Mouse (Mus musculus) embryo, embryonic 11.5 days (tissue): ENCODE data around the gene Rex1bd.

Experiments used
- DNase-seq: peaks from one replicate; pipeline ENCODE4 v3.0.0-alpha.2; 2012; ENCODE audit warnings: low read depth, low spot score

The Rex1bd gene

GRCm38 (mm10) chr8:70502540-70502939 lies 4.0 kb downstream of the Rex1bd start:
- no peak for DNase-seq

GRCm38 (mm10) chr8:70501820-70502529 lies 4.6 kb downstream of the Rex1bd start:
- no peak for DNase-seq

GRCm38 (mm10) chr8:70500386-70501301 lies 5.9 kb downstream of the Rex1bd start:
- DNase-seq: no peak

GRCm38 (mm10) chr8:70495771-70496062 lies 10.8 kb downstream of the Rex1bd start:
- DNase-seq: no peak

GRCm38 (mm10) chr8:70495001-70495770 lies 11.4 kb downstream of the Rex1bd start:
- no peak for DNase-seq

- DNase-seq: no peak
Observed at GRCm38 (mm10) chr8:70494416-70494945, 12.1 kb downstream of the Rex1bd start.

GRCm38 (mm10) chr8:70493692-70494415 lies 12.7 kb downstream of the Rex1bd start:
- DNase-seq: no peak

- DNase-seq: no peak
Observed at GRCm38 (mm10) chr8:70492664-70493640, 13.6 kb downstream of the Rex1bd start, which contains the start of gene Crlf1. Gene Crlf1 (plus strand): TSS chr8:70493158.

GRCm38 (mm10) chr8:70490880-70491495 lies 15.6 kb downstream of the Rex1bd start:
- no peak for DNase-seq

- DNase-seq: no peak
Observed at GRCm38 (mm10) chr8:70490061-70490879, 16.3 kb downstream of the Rex1bd start.

- DNase-seq: no peak
Observed at GRCm38 (mm10) chr8:70489576-70489975, 17.0 kb downstream of the Rex1bd start.

- DNase-seq: no peak
Observed at GRCm38 (mm10) chr8:70488931-70489470, 17.6 kb downstream of the Rex1bd start.

- DNase-seq: no peak
Observed at GRCm38 (mm10) chr8:70487993-70488796, 18.4 kb downstream of the Rex1bd start.

- DNase-seq: no peak
Observed at GRCm38 (mm10) chr8:70486941-70487520, 19.5 kb downstream of the Rex1bd start, which contains the start of gene Tmem59l. Gene Tmem59l (minus strand): TSS chr8:70487358.

GRCm38 (mm10) chr8:70486191-70486681 lies 20.3 kb downstream of the Rex1bd start:
- DNase-seq: no peak

- no peak for DNase-seq
Observed at GRCm38 (mm10) chr8:70482943-70483342, 23.6 kb downstream of the Rex1bd start.

GRCm38 (mm10) chr8:70481908-70482307 lies 24.6 kb downstream of the Rex1bd start:
- no peak for DNase-seq
